Mouse (Mus musculus) liver, adult 10 weeks (tissue): ENCODE measurements around the gene Akt1s1. TPM values are rescaled to one million over a fixed set of nuclear protein-coding genes. Genes with fewer than 3 reads are reported as not detected.

Source experiments
- polyA plus RNA-seq: library from polyadenylated mRNA; stranded (reverse); fragments of 350-450 nt; fragmentation: Illumina TruSeq; extraction: RNeasy Lipid Tissue Mini Kit (QIAGEN cat#74804); gene quantifications from one replicate; pipeline ENCODE4 v1.2.3, GENCODE M21; 2014; ENCODE audit warnings: low read depth, low replicate concordance

Akt1s1 gene
- 2.2 TPM for polyA plus RNA-seq

GRCm38 (mm10) chr7:44848561-44849415, at the start of gene Akt1s1, which contains the start of gene Tbc1d17:
Akt1s1 (plus strand) TSS chr7:44848991.
Tbc1d17 (minus strand) TSS chr7:44849079.

GRCm38 (mm10) chr7:44815721-44816469, 32.9 kb upstream of the Akt1s1 start, which contains the start of the genes Nup62 and Il4i1:
Nup62 (plus strand) TSS chr7:44816088.
Il4i1 (plus strand) TSS chr7:44816387.

GRCm38 (mm10) chr7:44816470-44817021, 32.2 kb upstream of the Akt1s1 start, which contains the start of gene Atf5:
Atf5 (minus strand) TSS chr7:44816658.

GRCm38 (mm10) chr7:44857042-44857552, 8.3 kb downstream of the Akt1s1 start, which contains the start of gene Pnkp:
Pnkp (plus strand) TSS chr7:44857139.

GRCm38 (mm10) chr7:44869697-44870528, 21.1 kb downstream of the Akt1s1 start, which contains the start of gene Ptov1:
Ptov1 (minus strand) TSS chr7:44869788.

GRCm38 (mm10) chr7:44892276-44892921, 43.6 kb downstream of the Akt1s1 start, which contains the start of gene Med25:
Med25 (minus strand) TSS chr7:44892712.

GRCm38 (mm10) chr7:44895593-44896434, 47.0 kb downstream of the Akt1s1 start, which contains the start of gene Fuz:
Fuz (plus strand) TSS chr7:44896079.

Other genes with a start within 250 kb of the Akt1s1 start
- 0.37 TPM for gene Myh14, start 178.1 kb upstream of the Akt1s1 start, polyA plus RNA-seq
- gene Izumo2, start 140.2 kb upstream of the Akt1s1 start, polyA plus RNA-seq: not detected
- gene Vrk3, start 100.6 kb upstream of the Akt1s1 start, polyA plus RNA-seq: 6.2 TPM
- gene Zfp473, start 97.9 kb upstream of the Akt1s1 start, polyA plus RNA-seq: not detected
- gene Nup62, start 32.9 kb upstream of the Akt1s1 start, polyA plus RNA-seq: 1.1 TPM
- not detected for gene Il4i1, start 32.6 kb upstream of the Akt1s1 start, polyA plus RNA-seq
- gene Atf5, start 32.3 kb upstream of the Akt1s1 start, polyA plus RNA-seq: 47.9 TPM
- gene Tbc1d17, start 88 bp downstream of the Akt1s1 start, polyA plus RNA-seq: 1.3 TPM
- gene Pnkp, start 8.1 kb downstream of the Akt1s1 start, polyA plus RNA-seq: 1.4 TPM
- gene Ptov1, start 20.8 kb downstream of the Akt1s1 start, polyA plus RNA-seq: 0.95 TPM
- gene Med25, start 43.7 kb downstream of the Akt1s1 start, polyA plus RNA-seq: 1.1 TPM
- 1.4 TPM for gene Fuz, start 47.1 kb downstream of the Akt1s1 start, polyA plus RNA-seq
- 9.2 TPM for gene Ap2a1, start 80.5 kb downstream of the Akt1s1 start, polyA plus RNA-seq
- gene Tsks, start 94.2 kb downstream of the Akt1s1 start, polyA plus RNA-seq: not detected
- gene Cpt1c, start 125.9 kb downstream of the Akt1s1 start, polyA plus RNA-seq: not detected
- 4.2 TPM for gene Prmt1, start 137.6 kb downstream of the Akt1s1 start, polyA plus RNA-seq
- 21.4 TPM for gene Irf3, start 148.7 kb downstream of the Akt1s1 start, polyA plus RNA-seq
- gene Bcl2l12, start 149.7 kb downstream of the Akt1s1 start, polyA plus RNA-seq: 0.66 TPM
- 1.3 TPM for gene Scaf1, start 167.4 kb downstream of the Akt1s1 start, polyA plus RNA-seq
- gene Rras, start 169.0 kb downstream of the Akt1s1 start, polyA plus RNA-seq: 3.7 TPM
- gene Prr12, start 203.9 kb downstream of the Akt1s1 start, polyA plus RNA-seq: 0.11 TPM
- 3.2 TPM for gene Nosip, start 213.4 kb downstream of the Akt1s1 start, polyA plus RNA-seq
- gene Prrg2, start 213.7 kb downstream of the Akt1s1 start, polyA plus RNA-seq: 2.3 TPM
- gene Rcn3, start 243.2 kb downstream of the Akt1s1 start, polyA plus RNA-seq: not detected